Mouse (Mus musculus): Measurements from ENCODE around the gene Samd13.

GRCm38 (mm10) chr3:146655111-146655577 lies 30.2 kb downstream of the Samd13 start:
- TF ChIP-seq CTCF (IDR thresholded peaks at IDR 0.05; ENCODE audit: extremely low read depth, insufficient read length, insufficient replicate concordance, low read depth, low read length) = no peak
- TF ChIP-seq POLR2A (IDR thresholded peaks at IDR 0.05; ENCODE audit: low read depth, low read length) = no peak

All from small intestine, adult 2 months (tissue).